Mouse (Mus musculus) CH12.LX (cell line): ENCODE data around the gene Aldh8a1. TPM values are rescaled to one million over a fixed set of nuclear protein-coding genes. Genes with fewer than 3 reads are reported as not detected.

Experiments
- DNase-seq: peaks from one replicate; pipeline ENCODE4 v3.0.0-alpha.2; 2013; ENCODE audit errors: extremely low read depth
- H3K27ac ChIP-seq: 2 replicates; pipeline ENCODE4 v1.5.1; 2012; ENCODE audit warnings: low read depth, mild to moderate bottlenecking, control low read depth, moderate library complexity; ENCODE audit not compliant: insufficient read depth
- H3K27me3 ChIP-seq: replicated peaks from 2 replicates; pipeline ENCODE3; 2012; ENCODE audit warnings: inconsistent platforms
- H3K36me3 ChIP-seq, 2 experiments: replicated peaks in 1 of 2; 2 replicates each; pipeline versions ENCODE3 to v1.6.1; 2012; ENCODE audit warnings: inconsistent platforms in 1 of 2, low read length in 1 of 2, mild to moderate bottlenecking in 1 of 2, mixed read lengths in 1 of 2, moderate library complexity in 1 of 2; ENCODE audit not compliant: control insufficient read depth in 1 of 2, insufficient read depth in 1 of 2
- H3K4me1 ChIP-seq, 2 experiments: 2 replicates each; pipeline ENCODE4 v1.6.1; 2012; ENCODE audit warnings: inconsistent platforms in 1 of 2, moderate library complexity in 1 of 2; ENCODE audit not compliant: insufficient read depth in 2 of 2, control insufficient read depth in 1 of 2
- H3K4me2 ChIP-seq: 2 replicates; pipeline ENCODE4 v1.6.1; 2012; ENCODE audit warnings: low read depth, mild to moderate bottlenecking, control low read depth; ENCODE audit not compliant: poor library complexity, insufficient read depth, severe bottlenecking
- H3K4me3 ChIP-seq, 3 experiments: fragments of 150-350 bp in 1 of 3; sonication (generic) in 1 of 3; replicated peaks in 1 of 3; 2 replicates each; pipeline versions ENCODE3 to v1.5.1; 2011 to 2012; ENCODE audit warnings: low read depth in 2 of 3, low read length in 2 of 3, mild to moderate bottlenecking in 2 of 3, moderate library complexity in 2 of 3, control low read depth in 1 of 3, improper control_type of control experiment in 1 of 3, inconsistent platforms in 1 of 3, mixed read lengths in 1 of 3; ENCODE audit not compliant: poor library complexity in 1 of 3
- H3K79me2 ChIP-seq: replicated peaks from 2 replicates; pipeline ENCODE4 v1.6.1; 2012; ENCODE audit warnings: mild to moderate bottlenecking, moderate library complexity; ENCODE audit not compliant: control insufficient read depth, poor library complexity, insufficient read depth, severe bottlenecking; ENCODE audit errors: extremely low read depth
- H3K9ac ChIP-seq: 2 replicates; pipeline ENCODE4 v1.6.1; 2012; ENCODE audit warnings: low read depth, mild to moderate bottlenecking, control low read depth, moderate library complexity; ENCODE audit not compliant: insufficient read depth
- H3K9me3 ChIP-seq: replicated peaks from 2 replicates; pipeline ENCODE3; 2012; ENCODE audit warnings: low read length, inconsistent platforms, mixed read lengths
- BHLHE40 ChIP-seq: IDR thresholded peaks from 2 replicates; pipeline ENCODE4 v1.6.1; 2011; ENCODE audit warnings: mild to moderate bottlenecking, low read depth, low read length, improper control_type of control experiment
- CHD2 ChIP-seq: IDR thresholded peaks from 2 replicates; pipeline ENCODE4 v1.6.1; 2011; ENCODE audit warnings: low read length, improper control_type of control experiment
- CTCF ChIP-seq, 2 experiments: IDR thresholded peaks in 1 of 2; conservative IDR thresholded peaks in 1 of 2; 2 replicates each; pipeline ENCODE4 v1.5.1; 2011 to 2012; ENCODE audit warnings: low read depth in 2 of 2, low read length in 2 of 2, improper control_type of control experiment in 1 of 2, inconsistent platforms in 1 of 2, mild to moderate bottlenecking in 1 of 2, moderate library complexity in 1 of 2
- ELF1 ChIP-seq: IDR thresholded peaks from 2 replicates; pipeline ENCODE4 v1.6.1; 2014; ENCODE audit warnings: low read depth, mild to moderate bottlenecking, inconsistent platforms, low read length, improper control_type of control experiment
- EP300 ChIP-seq: IDR thresholded peaks from 2 replicates; pipeline ENCODE4 v1.6.1; 2011; ENCODE audit warnings: low read length, improper control_type of control experiment
- ETS1 ChIP-seq: conservative IDR thresholded peaks from 2 replicates; pipeline ENCODE4 v1.6.1; 2012; ENCODE audit warnings: low read depth, mild to moderate bottlenecking, inconsistent platforms, low read length, improper control_type of control experiment, moderate library complexity
- HCFC1 ChIP-seq: IDR thresholded peaks from 2 replicates; pipeline ENCODE4 v1.6.1; 2012; ENCODE audit warnings: low read depth, mild to moderate bottlenecking, inconsistent platforms, low read length, improper control_type of control experiment
- JUN ChIP-seq: IDR thresholded peaks from 2 replicates; pipeline ENCODE4 v1.6.1; 2011; ENCODE audit warnings: low read depth, mild to moderate bottlenecking, low read length, improper control_type of control experiment, moderate library complexity; ENCODE audit not compliant: insufficient read depth
- JUND ChIP-seq: conservative IDR thresholded peaks from 2 replicates; pipeline ENCODE4 v1.6.1; 2011; ENCODE audit warnings: low read depth, low read length, improper control_type of control experiment
- KAT2A ChIP-seq: IDR thresholded peaks from 2 replicates; pipeline ENCODE4 v1.6.1; 2012; ENCODE audit warnings: low read length, improper control_type of control experiment, inconsistent platforms; ENCODE audit not compliant: insufficient replicate concordance
- MAFK ChIP-seq: IDR thresholded peaks from 2 replicates; pipeline ENCODE4 v1.6.1; 2011; ENCODE audit warnings: low read length, improper control_type of control experiment; ENCODE audit not compliant: insufficient replicate concordance
- MAX ChIP-seq: IDR thresholded peaks from 2 replicates; pipeline ENCODE4 v1.6.1; 2011; ENCODE audit warnings: low read length, improper control_type of control experiment
- MAZ ChIP-seq: IDR thresholded peaks from 2 replicates; pipeline ENCODE4 v1.6.1; 2012; ENCODE audit warnings: low read depth, mild to moderate bottlenecking, inconsistent platforms, low read length, improper control_type of control experiment, moderate library complexity
- MXI1 ChIP-seq: IDR thresholded peaks from 2 replicates; pipeline ENCODE4 v1.6.1; 2011; ENCODE audit warnings: mild to moderate bottlenecking, low read depth, low read length, improper control_type of control experiment
- MYC ChIP-seq: IDR thresholded peaks from 2 replicates; pipeline ENCODE4 v1.6.1; 2011; ENCODE audit warnings: low read depth, mild to moderate bottlenecking, improper control_type of control experiment, low read length
- NELFE ChIP-seq: IDR thresholded peaks from 2 replicates; pipeline ENCODE4 v1.6.1; 2011; ENCODE audit warnings: low read depth, low read length, improper control_type of control experiment
- RCOR1 ChIP-seq: conservative IDR thresholded peaks from 2 replicates; pipeline ENCODE4 v1.6.1; 2012; ENCODE audit warnings: low read depth, mild to moderate bottlenecking, inconsistent platforms, low read length, improper control_type of control experiment
- SIN3A ChIP-seq: IDR thresholded peaks from 2 replicates; pipeline ENCODE4 v1.6.1; 2012; ENCODE audit warnings: low read length, improper control_type of control experiment, inconsistent platforms
- SMC3 ChIP-seq: IDR thresholded peaks from 2 replicates; pipeline ENCODE4 v1.6.1; 2011; ENCODE audit warnings: low read depth, low read length, improper control_type of control experiment
- TCF12 ChIP-seq: IDR thresholded peaks from 2 replicates; pipeline ENCODE4 v1.6.1; 2014; ENCODE audit warnings: low read depth, mild to moderate bottlenecking, inconsistent platforms, low read length, improper control_type of control experiment
- UBTF ChIP-seq: IDR thresholded peaks from 2 replicates; pipeline ENCODE4 v1.6.1; 2012; ENCODE audit warnings: low read depth, mild to moderate bottlenecking, inconsistent platforms, low read length, improper control_type of control experiment, moderate library complexity
- ZC3H11A ChIP-seq: IDR thresholded peaks from 2 replicates; pipeline ENCODE4 v1.6.1; 2012; ENCODE audit warnings: low read depth, mild to moderate bottlenecking, inconsistent platforms, low read length, improper control_type of control experiment
- ZKSCAN1 ChIP-seq: IDR thresholded peaks from 2 replicates; pipeline ENCODE4 v1.6.1; 2012; ENCODE audit warnings: low read depth, inconsistent platforms, low read length, improper control_type of control experiment, borderline replicate concordance
- dilution Hi-C: fragments of 300-500 bp; cut with MboI; formaldehyde crosslinking; loops from 2 replicates; pipeline ENCODE4 v1.14.3; 2020; ENCODE audit warnings: low sequenced_read_pairs; ENCODE audit not compliant: extremely low pct_unique_long_range_greater_than_20kb, extremely low pct_ligation_motif_present
- in situ Hi-C: fragments of 300-500 bp; cut with MboI; formaldehyde crosslinking; loops from 3 replicates; pipeline ENCODE4 v1.14.3; 2019; ENCODE audit warnings: low sequenced_read_pairs, low pct_ligation_motif_present, low pct_unique_long_range_greater_than_20kb, mixed read lengths
- polyA plus RNA-seq: library from polyadenylated mRNA; unstranded; fragments of >175 nt; gene quantifications from 2 replicates; pipeline ENCODE4 v1.2.1, GENCODE M21; 2012; ENCODE audit warnings: low read depth; ENCODE audit not compliant: insufficient read length
- total RNA-seq, 2 experiments: library from RNA; depleted of rRNA; stranded (reverse); fragments of 300-350 nt in 1 of 2; fragments of >200 nt in 1 of 2; gene quantifications; 2 replicates each; pipeline ENCODE4 v1.2.3; 2012 to 2014

Gene Aldh8a1
- total and polyA plus RNA-seq, 3 experiments: 0.08 to 0.11 TPM; not detected in 1

DNA sequence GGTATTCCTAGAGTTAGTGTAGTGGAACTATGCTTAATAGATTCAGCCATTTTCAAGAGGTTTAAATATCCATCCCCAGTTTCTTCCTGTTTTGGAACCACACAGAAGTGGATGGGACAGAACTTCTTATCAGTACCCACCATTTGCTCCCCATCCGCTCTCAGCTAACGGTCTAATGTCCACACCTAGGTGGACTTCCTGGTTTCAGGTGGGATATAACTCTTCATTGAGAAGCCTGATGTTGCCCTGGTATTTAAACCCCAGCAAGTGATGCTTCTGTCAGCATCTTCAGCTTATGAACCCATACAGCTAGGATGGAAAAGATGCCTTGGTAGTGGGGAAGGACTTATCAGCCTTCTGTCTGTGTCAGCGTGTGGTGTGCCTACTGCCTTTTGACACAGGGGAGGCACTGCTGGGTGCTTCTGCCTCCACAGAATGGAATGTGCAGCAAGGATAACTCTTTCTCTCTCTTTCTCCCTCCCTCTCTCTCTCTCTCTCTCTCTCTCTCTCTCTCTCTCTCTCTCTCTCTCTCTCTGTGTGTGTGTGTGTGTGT is 8.1 kb downstream of the Aldh8a1 start:
- no peaks in the 10 kb centered on the region for H3K79me2 ChIP-seq
- H3K4me3 ChIP-seq: no peak overlapping the region
- H3K27me3 ChIP-seq: no peaks in the 10 kb centered on the region
- dilution Hi-C loops (no loop called here), in situ Hi-C loops (loop anchor here (25.0 kb wide), 1 partner anchor 227 kb away; no protein-coding TSS in a partner anchor)
- H3K9ac ChIP-seq: no peak overlapping the region
- no peaks in the 10 kb centered on the region for H3K36me3 ChIP-seq
- no peaks in the 10 kb centered on the region for H3K9me3 ChIP-seq
- H3K27ac ChIP-seq: no peak overlapping the region
- no peak for DNase-seq
- TF ChIP-seq UBTF (no peak), ZC3H11A (no peak), ELF1 (no peak), CHD2 (no peak), HCFC1 (no peak), ZKSCAN1 (no peak), MAFK (no peak)
- no peak overlapping the region for H3K4me2 ChIP-seq
- peaks cover 0 to 13% of the 10 kb centered on the region in 2 experiments; a peak in 1 of 4 replicates for H3K4me1 ChIP-seq

DNA sequence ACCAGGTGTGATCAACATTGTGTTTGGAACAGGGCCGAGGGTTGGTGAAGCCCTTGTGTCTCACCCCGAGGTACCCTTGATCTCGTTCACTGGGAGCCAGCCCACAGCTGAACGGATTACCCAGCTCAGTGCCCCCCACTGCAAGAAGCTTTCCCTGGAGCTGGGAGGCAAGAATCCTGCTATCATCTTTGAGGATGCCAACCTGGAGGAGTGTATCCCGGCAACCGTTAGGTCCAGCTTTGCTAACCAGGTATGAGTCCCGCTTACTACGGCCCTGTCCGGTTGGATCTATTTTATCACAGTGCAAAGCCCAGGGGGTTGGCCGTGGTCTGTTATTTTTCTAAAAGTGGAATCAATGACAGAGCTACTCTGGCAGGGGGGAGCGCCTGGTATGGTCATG is 12.0 kb downstream of the Aldh8a1 start:
- Histone ChIP-seq H3K27me3 (peaks cover 1% of the 10 kb centered on the region), H3K4me2 (no peak overlapping the region), H3K9ac (no peak overlapping the region), H3K4me1 (peaks cover 0 to 22% of the 10 kb centered on the region in 2 experiments; a peak in 2 of 4 replicates), H3K36me3 (no peaks in the 10 kb centered on the region), H3K9me3 (no peaks in the 10 kb centered on the region), H3K79me2 (no peaks in the 10 kb centered on the region), H3K27ac (no peak overlapping the region), H3K4me3 (no peak overlapping the region)
- in situ Hi-C loops (loop anchor here (25.0 kb wide), 1 partner anchor 223 kb away; no protein-coding TSS in a partner anchor), dilution Hi-C loops (no loop called here)
- no peak for TF ChIP-seq SMC3
- TF ChIP-seq BHLHE40: no peak
- no peak for TF ChIP-seq RCOR1
- no peak for TF ChIP-seq MXI1
- TF ChIP-seq JUN: no peak
- TF ChIP-seq TCF12: no peak
- no peak for TF ChIP-seq SIN3A
- TF ChIP-seq UBTF: no peak
- TF ChIP-seq NELFE: no peak
- TF ChIP-seq ETS1: no peak
- no peak for TF ChIP-seq MAX
- no peak for TF ChIP-seq JUND
- no peak for TF ChIP-seq HCFC1
- no peak for TF ChIP-seq CHD2
- no peak for TF ChIP-seq KAT2A
- TF ChIP-seq MAZ: no peak
- no peak for TF ChIP-seq CTCF (conservative IDR thresholded peaks at IDR 0.05 in 1 of 2, IDR thresholded peaks at IDR 0.05 in 1 of 2; ENCODE audit: low read depth in 2 of 2, low read length in 2 of 2)
- no peak for TF ChIP-seq EP300
- TF ChIP-seq MYC: no peak
- no peak for DNase-seq
